Mouse (Mus musculus): ENCODE data around the gene Rpp38.
A peak's percentile ranks its signal among the peaks of the same experiment; 100 is the strongest.

Rpp38 gene

DNA sequence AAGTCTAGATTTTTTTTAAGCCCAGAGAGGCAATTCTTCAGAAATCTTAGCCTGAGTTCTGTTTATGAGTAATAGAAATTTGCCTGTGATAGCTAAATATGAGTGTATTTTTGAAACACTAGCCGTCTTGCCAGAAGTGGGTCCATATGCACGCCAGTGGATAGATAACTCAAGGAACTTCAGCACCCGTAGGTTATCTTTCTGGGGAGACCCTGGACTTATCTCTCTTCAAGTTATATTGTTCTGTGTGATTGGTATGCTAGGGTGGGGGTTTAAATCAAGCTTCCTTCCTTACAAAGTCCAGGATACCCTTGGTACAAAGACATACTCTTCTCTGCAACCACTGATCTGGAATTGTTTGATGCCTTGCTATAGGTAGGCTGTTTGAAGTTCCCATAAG, 46.7 kb downstream of the Rpp38 start:
- no peak for DNase-seq (ENCODE audit: low spot score)

DNA sequence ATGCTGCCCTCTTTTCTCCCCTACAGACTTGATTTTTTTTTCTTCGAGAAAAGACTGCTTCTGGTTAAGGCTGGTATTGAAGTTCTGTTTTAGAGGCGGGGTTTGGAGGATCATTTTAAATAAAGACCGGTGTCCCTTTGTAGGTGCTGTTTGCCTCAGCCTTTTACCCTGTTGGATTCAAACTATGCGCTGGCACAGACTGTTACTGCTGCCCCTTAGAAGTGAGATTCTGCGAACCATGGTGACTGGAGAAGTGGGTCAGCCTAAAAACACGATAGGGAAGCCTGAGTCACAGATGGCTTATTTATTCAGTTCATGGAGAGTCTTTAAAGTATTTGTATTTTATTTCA, 47.3 kb downstream of the Rpp38 start:
- DNase-seq (ENCODE audit: low spot score) = no peak

DNA sequence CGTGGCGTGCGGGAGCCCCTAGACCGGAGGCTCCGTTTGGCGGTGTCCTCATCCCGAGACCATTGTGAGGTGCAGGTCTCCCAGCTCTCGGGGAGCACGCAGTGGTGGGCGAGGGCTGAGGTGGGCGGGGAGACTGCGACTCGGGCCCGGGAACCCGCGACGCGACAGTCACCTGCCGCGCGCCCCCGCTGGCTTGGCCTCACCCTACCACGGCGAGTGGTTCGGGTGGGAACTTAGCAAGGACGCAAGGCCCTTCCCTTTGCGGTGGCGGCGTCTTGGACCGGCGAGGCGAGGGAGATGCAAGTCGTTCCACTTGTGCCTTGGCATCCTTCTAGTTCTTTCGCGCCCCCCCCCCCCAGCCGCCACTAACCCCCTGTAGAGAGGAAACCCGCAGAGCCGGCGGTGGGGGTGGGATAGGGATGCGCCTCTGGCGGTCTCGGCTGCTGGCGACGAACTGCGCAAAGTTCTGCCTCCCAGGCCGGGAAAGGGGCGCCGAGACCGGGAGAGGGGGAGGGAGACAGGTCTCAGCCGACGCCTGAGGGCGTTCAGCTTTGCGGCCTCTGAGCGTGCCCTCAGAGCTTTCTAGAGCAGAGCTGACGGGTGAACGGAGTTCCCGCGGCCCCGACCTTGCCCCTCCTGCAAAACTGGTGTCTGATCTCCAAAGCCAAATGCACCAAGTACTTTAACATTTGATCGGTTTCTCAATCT, 47.8 kb downstream of the Rpp38 start:
- DNase-seq (ENCODE audit: low spot score) = peak; percentile 32

DNA sequence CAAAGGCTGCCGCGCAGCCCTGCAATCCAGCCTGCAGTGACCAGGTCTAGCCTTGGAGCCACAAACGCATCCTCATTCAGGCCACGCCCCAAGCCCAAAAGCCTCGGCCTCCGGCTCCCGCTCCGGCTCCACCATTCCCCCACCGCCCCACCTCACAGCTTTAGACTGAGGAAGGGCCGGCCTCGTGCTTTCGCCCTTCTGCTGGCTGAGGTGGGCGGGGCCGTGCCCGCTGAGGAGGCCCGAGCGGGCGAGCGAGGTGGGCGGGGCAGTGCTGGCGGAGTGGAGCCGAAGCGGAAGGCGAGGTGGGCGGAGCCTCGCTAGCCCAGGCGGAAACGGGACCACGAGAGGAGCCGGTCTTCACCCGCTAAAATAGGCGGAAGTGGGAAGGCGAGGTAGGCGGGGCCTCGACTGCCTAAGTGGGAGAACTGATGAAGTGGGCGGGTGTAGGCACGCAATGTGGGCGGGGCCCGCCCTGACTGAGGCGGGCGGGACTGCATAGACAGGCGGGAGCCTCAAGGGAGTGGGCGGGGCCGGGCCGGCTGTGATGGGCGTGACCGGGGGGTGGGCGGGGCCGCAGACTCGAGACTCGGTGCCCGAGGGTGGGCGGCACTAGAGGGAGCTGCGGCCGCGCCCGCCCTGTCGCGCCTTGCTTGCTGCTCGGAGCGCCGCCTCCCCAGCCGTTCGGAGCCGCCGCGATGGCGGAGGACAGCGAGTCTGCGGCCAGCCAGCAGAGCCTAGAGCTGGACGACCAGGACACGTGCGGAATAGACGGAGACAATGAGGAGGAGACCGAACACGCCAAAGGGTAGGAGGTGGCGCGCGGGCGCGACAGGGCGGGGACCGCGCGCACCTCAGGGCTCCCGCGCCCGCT, 48.6 kb downstream of the Rpp38 start, which contains the start of gene Nmt2:
TSS of gene Nmt2 (plus strand) at position 611 of the 871 bp plus-strand sequence.
- peak; percentile 100 for DNase-seq (ENCODE audit: low spot score)

DNA sequence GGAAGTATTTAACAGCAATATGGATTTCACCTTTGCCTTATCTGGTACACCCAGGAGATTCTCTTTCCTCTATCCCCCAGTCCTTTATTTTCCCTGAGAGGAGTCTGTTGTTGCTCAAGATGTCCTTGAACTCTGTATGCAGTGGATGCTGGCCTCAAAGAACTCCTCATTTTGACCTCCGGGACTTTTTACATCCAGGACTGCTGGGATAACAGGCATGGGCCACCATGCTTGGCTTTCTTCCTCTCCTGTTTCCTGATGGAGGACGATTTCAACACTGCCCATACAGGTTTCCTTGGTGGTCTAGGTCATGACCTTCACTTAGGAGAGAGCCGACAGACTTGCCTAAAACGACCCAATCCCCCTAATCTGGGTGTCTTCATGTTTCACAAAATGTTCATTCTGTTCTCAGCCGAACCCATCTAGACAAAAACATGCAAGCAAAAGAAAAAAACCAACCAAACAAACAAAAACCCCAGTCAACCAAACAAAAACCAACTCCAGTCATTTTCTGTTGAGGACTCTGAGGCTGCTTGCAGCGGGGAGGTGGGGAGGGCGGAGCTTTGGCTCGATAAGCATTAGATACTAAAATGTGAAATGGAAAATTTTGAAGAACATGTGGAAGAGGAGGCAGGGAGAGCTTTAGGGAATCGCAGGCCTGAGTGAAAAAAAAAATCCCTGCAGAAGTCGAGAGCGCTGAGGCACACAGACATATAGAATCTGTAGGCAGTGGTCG, 49.4 kb downstream of the Rpp38 start:
- DNase-seq (ENCODE audit: low spot score) = peak; percentile 61

DNA sequence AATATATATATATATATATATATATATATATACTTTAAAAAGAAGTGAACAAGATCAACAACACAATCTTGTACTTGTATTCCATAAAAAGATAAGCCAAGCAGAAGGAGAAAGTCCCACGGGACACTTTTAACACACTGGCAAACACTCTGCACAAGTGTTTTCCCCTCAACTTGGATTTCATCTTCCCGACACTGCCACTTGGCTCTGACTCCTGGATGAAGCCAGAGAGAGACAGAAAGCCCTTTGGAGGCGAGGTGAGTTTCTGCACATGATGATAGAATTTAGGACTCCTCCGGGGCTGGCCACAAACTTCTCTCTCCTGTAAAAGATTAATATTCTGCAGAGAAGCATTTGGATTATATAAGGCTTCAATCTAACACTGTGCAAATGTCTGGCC, 51.1 kb downstream of the Rpp38 start:
- DNase-seq (ENCODE audit: low spot score) = no peak
